ENCODE assay signal across 10 mouse cellular contexts in genomic region chr19:55414050-55414449, GRCm38 (mm10).
DNase-seq lines count a peak whose midpoint lies in the region; ATAC-seq lines count a peak whose summit lies in the region.
"Had no signal": no experiment of that assay in that cellular context is flagged by ENCODE, and none has a peak within 500 bp of the region (broad histone marks: within the 10 kb centered on the region; RNA-seq: fewer than 3 reads in every experiment).

No protein-coding gene starts in this region.

- WGBS in heart, embryonic 12.5 days, result 45% methylated on average over 8 of the region's 8 CpGs
- 41% methylated on average over 8 of the region's 8 CpGs for WGBS in intestine, embryonic 15.5 days
- 41% methylated on average over 8 of the region's 8 CpGs for WGBS in stomach, embryonic 16.5 days

- no peaks in the 10 kb centered on the region for H3K27me3 ChIP-seq in heart, embryonic 12.5 days (replicated peaks)
- H3K27me3 ChIP-seq in intestine, embryonic 15.5 days (replicated peaks), result no peaks in the 10 kb centered on the region
- H3K27me3 ChIP-seq in stomach, embryonic 16.5 days (ENCODE audit: control insufficient read depth, insufficient read depth, low read length), result no peaks in the 10 kb centered on the region
- H3K27me3 ChIP-seq: embryonic facial prominence, embryonic 12.5 days; megakaryocyte, embryonic 14.5 days had no signal

- no peaks in the 10 kb centered on the region for H3K4me1 ChIP-seq in heart, embryonic 12.5 days (replicated peaks)
- H3K4me1 ChIP-seq in intestine, embryonic 15.5 days (replicated peaks), result no peaks in the 10 kb centered on the region
- H3K4me1 ChIP-seq in stomach, embryonic 16.5 days (ENCODE audit: control insufficient read depth, insufficient read depth, low read length), result no peaks in the 10 kb centered on the region
- H3K4me1 ChIP-seq: megakaryocyte, embryonic 14.5 days had no signal

- peaks cover 7% of the 10 kb centered on the region; the same call in 1 of the 2 replicates for H3K36me3 ChIP-seq in heart, embryonic 12.5 days
- H3K36me3 ChIP-seq in intestine, embryonic 15.5 days, result no peaks in the 10 kb centered on the region
- no peaks in the 10 kb centered on the region for H3K36me3 ChIP-seq in stomach, embryonic 16.5 days (ENCODE audit: control insufficient read depth, insufficient read depth, low read length)
- H3K36me3 ChIP-seq: embryonic facial prominence, embryonic 12.5 days had no signal

- DNase-seq in heart, adult 18-20 months, result peak; percentile 42 to 54
- DNase-seq in 3T3-L1 (ENCODE audit: low read depth, low spot score), result peak; percentile 84
- DNase-seq in ZHBTc4 (ENCODE audit: low read depth, low spot score), result peak; percentile 70
- peak; percentile 36 for DNase-seq in fibroblast of lung, adult 2 months (ENCODE audit: low read depth)
- DNase-seq in lung, postnatal 4 days, result peak; percentile 41 to 49

- H3K27ac ChIP-seq in heart, embryonic 12.5 days (ENCODE audit: poor library complexity, severe bottlenecking), result no peak overlapping the region
- H3K27ac ChIP-seq in intestine, embryonic 15.5 days, result no peak overlapping the region
- no peak overlapping the region for H3K27ac ChIP-seq in stomach, embryonic 16.5 days (ENCODE audit: low read length)
- H3K27ac ChIP-seq: embryonic facial prominence, embryonic 12.5 days had no signal

- H3K9me3 ChIP-seq in heart, embryonic 12.5 days (replicated peaks), result no peaks in the 10 kb centered on the region
- H3K9me3 ChIP-seq in intestine, embryonic 15.5 days, result no peaks in the 10 kb centered on the region
- H3K9me3 ChIP-seq in stomach, embryonic 16.5 days (replicated peaks; ENCODE audit: control insufficient read depth, low read length), result no peaks in the 10 kb centered on the region
- H3K9me3 ChIP-seq: embryonic facial prominence, embryonic 12.5 days; megakaryocyte, embryonic 14.5 days had no signal

- no peak overlapping the region for H3K4me2 ChIP-seq in heart, embryonic 12.5 days
- no peak overlapping the region for H3K4me2 ChIP-seq in intestine, embryonic 15.5 days (replicated peaks)
- no peak overlapping the region for H3K4me2 ChIP-seq in stomach, embryonic 16.5 days (ENCODE audit: low read depth, low read length)
- H3K4me2 ChIP-seq: embryonic facial prominence, embryonic 12.5 days had no signal

- no peak overlapping the region for H3K4me3 ChIP-seq in heart, embryonic 12.5 days
- no peak overlapping the region for H3K4me3 ChIP-seq in intestine, embryonic 15.5 days (replicated peaks)
- no peak overlapping the region for H3K4me3 ChIP-seq in stomach, embryonic 16.5 days (replicated peaks; ENCODE audit: low read length)
- H3K4me3 ChIP-seq: embryonic facial prominence, embryonic 12.5 days; megakaryocyte, embryonic 14.5 days had no signal

- no peak overlapping the region for H3K9ac ChIP-seq in heart, embryonic 12.5 days
- no peak overlapping the region for H3K9ac ChIP-seq in intestine, embryonic 15.5 days
- no peak overlapping the region for H3K9ac ChIP-seq in stomach, embryonic 16.5 days (ENCODE audit: low read length)
- H3K9ac ChIP-seq: embryonic facial prominence, embryonic 12.5 days had no signal

- no peak for ATAC-seq in heart, embryonic 12.5 days (ENCODE audit: insufficient number of reproducible peaks, low FRiP score)
- ATAC-seq in intestine, embryonic 15.5 days, result peak; percentile 51; the same call in 1 of the 2 replicates
- ATAC-seq in stomach, embryonic 16.5 days (ENCODE audit: insufficient read depth, low FRiP score), result 0 out of 2 replicates have a peak, but pooled peaks have one; percentile 60
